Comparison of ENCODE assay signal across 8 mouse cellular contexts in the genomic region with DNA sequence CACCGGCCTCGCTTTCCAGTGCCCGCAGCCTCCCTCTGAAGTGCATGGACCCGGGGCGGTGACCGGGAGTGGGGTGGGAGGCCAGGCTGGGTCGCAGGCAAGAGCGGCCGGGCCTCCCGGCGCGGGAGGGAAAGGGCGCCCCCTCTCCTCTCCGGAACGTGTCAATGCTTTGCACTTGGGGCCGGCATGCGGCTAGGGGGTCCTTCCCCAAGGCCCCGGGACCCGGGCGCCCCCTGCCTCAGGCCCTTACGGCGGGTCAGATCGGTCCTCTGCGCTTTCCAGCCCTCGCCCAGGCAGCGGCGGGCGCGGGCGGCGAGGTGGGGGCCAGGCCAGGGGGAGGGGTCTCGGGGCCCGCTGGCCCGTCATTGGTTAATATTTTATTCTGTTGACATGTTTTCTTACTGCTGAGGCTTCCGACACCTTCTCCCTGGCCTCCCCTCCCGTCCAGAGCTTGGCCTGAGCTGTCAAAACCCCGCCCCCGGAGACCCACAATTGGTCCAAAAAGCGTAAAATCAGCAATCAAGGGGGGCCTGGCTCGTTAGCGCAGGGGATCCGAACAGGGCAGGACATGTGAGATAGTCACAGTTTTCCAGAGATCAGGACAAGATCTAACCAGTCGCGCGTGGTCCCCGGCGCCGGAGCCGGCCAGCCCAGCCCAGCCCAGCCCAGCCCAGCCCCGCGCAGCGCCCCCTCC. TPM values are rescaled to one million over a fixed set of nuclear protein-coding genes. Genes with fewer than 3 reads are reported as not detected.
DNase-seq lines count a peak whose midpoint lies in the region; ATAC-seq lines count a peak whose summit lies in the region.

A gene (plus strand): TSS at position 321 of the 694 bp plus-strand sequence.

- no peaks in the 10 kb centered on the region for H3K36me3 ChIP-seq in forebrain, embryonic 14.5 days (ENCODE audit: control insufficient read depth, insufficient read depth, low read length)
- H3K36me3 ChIP-seq in limb, embryonic 12.5 days, result no peaks in the 10 kb centered on the region
- H3K36me3 ChIP-seq in midbrain, embryonic 16.5 days (ENCODE audit: control insufficient read depth, insufficient read depth, low read length), result no peaks in the 10 kb centered on the region

- H3K9me3 ChIP-seq in forebrain, embryonic 14.5 days (replicated peaks; ENCODE audit: control insufficient read depth, low read length), result no peaks in the 10 kb centered on the region
- H3K9me3 ChIP-seq in limb, embryonic 12.5 days, result no peaks in the 10 kb centered on the region
- H3K9me3 ChIP-seq in midbrain, embryonic 16.5 days (replicated peaks; ENCODE audit: control insufficient read depth, low read length, poor library complexity, severe bottlenecking), result no peaks in the 10 kb centered on the region

- H3K4me2 ChIP-seq in forebrain, embryonic 14.5 days (ENCODE audit: low read length), result peak within 1 kb of the TSS; percentile 60
- H3K4me2 ChIP-seq in limb, embryonic 12.5 days, result peak within 1 kb of the TSS; percentile 83
- peak within 1 kb of the TSS; percentile 51 for H3K4me2 ChIP-seq in midbrain, embryonic 16.5 days (ENCODE audit: low read length)

- WGBS in forebrain, embryonic 14.5 days, result under 1% methylated on average over 41 of the region's 52 CpGs
- 1% methylated on average over 47 of the region's 52 CpGs for WGBS in limb, embryonic 12.5 days
- WGBS in midbrain, embryonic 16.5 days, result under 1% methylated on average over 29 of the region's 52 CpGs

- H3K27ac ChIP-seq in forebrain, embryonic 14.5 days (ENCODE audit: low read depth, low read length), result no peak within 1 kb of the TSS
- peak within 1 kb of the TSS; percentile 91 for H3K27ac ChIP-seq in limb, embryonic 12.5 days
- H3K27ac ChIP-seq in midbrain, embryonic 16.5 days (ENCODE audit: low read length), result no peak within 1 kb of the TSS

- peaks cover 13% of the 10 kb centered on the region for H3K4me1 ChIP-seq in forebrain, embryonic 14.5 days (ENCODE audit: control insufficient read depth, insufficient read depth, low read length)
- peaks cover 63% of the 10 kb centered on the region for H3K4me1 ChIP-seq in limb, embryonic 12.5 days (replicated peaks)
- H3K4me1 ChIP-seq in midbrain, embryonic 16.5 days (ENCODE audit: control insufficient read depth, insufficient read depth, low read length), result peaks cover 12% of the 10 kb centered on the region

- peaks cover 82% of the 10 kb centered on the region for H3K27me3 ChIP-seq in forebrain, embryonic 14.5 days (replicated peaks; ENCODE audit: control insufficient read depth, insufficient read depth, low read length)
- H3K27me3 ChIP-seq in limb, embryonic 12.5 days, result peaks cover 94% of the 10 kb centered on the region
- peaks cover 58% of the 10 kb centered on the region for H3K27me3 ChIP-seq in midbrain, embryonic 16.5 days (ENCODE audit: control insufficient read depth, insufficient read depth, low read depth, low read length)

- peak within 1 kb of the TSS; percentile 41; the same call in 1 of the 2 replicates for H3K9ac ChIP-seq in forebrain, embryonic 14.5 days (ENCODE audit: low read length)
- H3K9ac ChIP-seq in limb, embryonic 12.5 days (replicated peaks), result peak within 1 kb of the TSS; percentile 90
- 0 out of 2 replicates have a peak within 1 kb of the TSS, but pooled peaks have one; percentile 10 for H3K9ac ChIP-seq in midbrain, embryonic 16.5 days (ENCODE audit: low read depth, low read length)

- peak; percentile 13 for DNase-seq in cerebellum, adult 8-10 months
- DNase-seq in cerebellum, postnatal 14 days, result no peak
- DNase-seq in forebrain, embryonic 14.5 days (ENCODE audit: low spot score), result peak; percentile 33
- DNase-seq in heart, postnatal 36 days, result peak; percentile 71 to 82
- DNase-seq in layer of hippocampus, postnatal 14 days (ENCODE audit: low spot score in 2 of 2), result no peak

- peak; percentile 29 for ATAC-seq in forebrain, embryonic 14.5 days
- peak; percentile 58 for ATAC-seq in limb, embryonic 12.5 days (ENCODE audit: insufficient number of reproducible peaks, insufficient read depth, low FRiP score, low TSS enrichment, low read depth)
- ATAC-seq in midbrain, embryonic 16.5 days, result no peak
- ATAC-seq in CD4-positive, CD25-positive, alpha-beta regulatory T cell, adult 4 months, result no peak

- H3K4me3 ChIP-seq in forebrain, embryonic 14.5 days (ENCODE audit: low read depth, low read length), result peak within 1 kb of the TSS; percentile 29
- H3K4me3 ChIP-seq in limb, embryonic 12.5 days (replicated peaks), result peak within 1 kb of the TSS; percentile 66
- H3K4me3 ChIP-seq in midbrain, embryonic 16.5 days (ENCODE audit: low read depth, low read length), result peak within 1 kb of the TSS; percentile 29

- intact Hi-C loops in heart, postnatal 36 days (cut with DNase I), result no loop called here

RNA-seq across cellular contexts. Expression of the gene that starts here (rescaled TPM):
- 0.48 and 0.64 TPM in 2 replicates for polyA plus RNA-seq in forebrain, embryonic 14.5 days (2014; fragmentation: Nextera tagmentation; extraction: Ambion mirVana)
- 1 to 10 TPM; 6.2 to 6.9 TPM for total RNA-seq in heart, postnatal 36 days (2021)
- 7.9 and 10.0 TPM in 2 replicates for polyA plus RNA-seq in limb, embryonic 12.5 days (2016; fragmentation: Nextera tagmentation; extraction: Ambion mirVana)
- polyA plus RNA-seq in midbrain, embryonic 16.5 days (2015; fragmentation: Nextera tagmentation; extraction: Ambion mirVana), result 0.39 and 0.57 TPM in 2 replicates
- 1 to 10 TPM; 2.7 to 3.3 TPM for total RNA-seq in layer of hippocampus, postnatal 14 days (2021)
- not detected for polyA plus RNA-seq in CD4-positive, CD25-positive, alpha-beta regulatory T cell, adult 4 months (2017; shearing (Covaris generic))

Comparison
In these comparisons a context has a peak if more than half of its experiments do, and no peak if none do; other contexts are left out.
1. DNase-seq: peak in cerebellum, adult 8-10 months (single experiment) and heart, postnatal 36 days (2 of 2); none in cerebellum, postnatal 14 days (0 of 2) and layer of hippocampus, postnatal 14 days (0 of 2).
2. Peak in DNase-seq, ATAC-seq, H3K4me3 ChIP-seq, H3K9ac ChIP-seq and H3K4me2 ChIP-seq in forebrain, embryonic 14.5 days; RNA of the gene not detected or under 1 TPM.
3. H3K9ac ChIP-seq: peak in every context shown above with its lines; median percentile 90 in limb, embryonic 12.5 days; 41 in forebrain, embryonic 14.5 days; 10 in midbrain, embryonic 16.5 days.
4. Peak in every context shown above with its lines, with median percentiles within 50 percentile points of each other: H3K4me2 ChIP-seq and H3K4me3 ChIP-seq.